Mouse (Mus musculus) cerebellum, adult 9-11 months (tissue): ENCODE results near the gene Coro7.
A peak's percentile ranks its signal among the peaks of the same experiment; 100 is the strongest.
"Not testable (repeated sequence)": the region's sequence is repeated elsewhere in the genome, so short reads cannot be mapped to it uniquely, and the experiment has no call there.

ENCODE experiments used
- DNase-seq: peaks from one replicate; pipeline ENCODE4 v3.0.0; 2022

The Coro7 gene

DNA sequence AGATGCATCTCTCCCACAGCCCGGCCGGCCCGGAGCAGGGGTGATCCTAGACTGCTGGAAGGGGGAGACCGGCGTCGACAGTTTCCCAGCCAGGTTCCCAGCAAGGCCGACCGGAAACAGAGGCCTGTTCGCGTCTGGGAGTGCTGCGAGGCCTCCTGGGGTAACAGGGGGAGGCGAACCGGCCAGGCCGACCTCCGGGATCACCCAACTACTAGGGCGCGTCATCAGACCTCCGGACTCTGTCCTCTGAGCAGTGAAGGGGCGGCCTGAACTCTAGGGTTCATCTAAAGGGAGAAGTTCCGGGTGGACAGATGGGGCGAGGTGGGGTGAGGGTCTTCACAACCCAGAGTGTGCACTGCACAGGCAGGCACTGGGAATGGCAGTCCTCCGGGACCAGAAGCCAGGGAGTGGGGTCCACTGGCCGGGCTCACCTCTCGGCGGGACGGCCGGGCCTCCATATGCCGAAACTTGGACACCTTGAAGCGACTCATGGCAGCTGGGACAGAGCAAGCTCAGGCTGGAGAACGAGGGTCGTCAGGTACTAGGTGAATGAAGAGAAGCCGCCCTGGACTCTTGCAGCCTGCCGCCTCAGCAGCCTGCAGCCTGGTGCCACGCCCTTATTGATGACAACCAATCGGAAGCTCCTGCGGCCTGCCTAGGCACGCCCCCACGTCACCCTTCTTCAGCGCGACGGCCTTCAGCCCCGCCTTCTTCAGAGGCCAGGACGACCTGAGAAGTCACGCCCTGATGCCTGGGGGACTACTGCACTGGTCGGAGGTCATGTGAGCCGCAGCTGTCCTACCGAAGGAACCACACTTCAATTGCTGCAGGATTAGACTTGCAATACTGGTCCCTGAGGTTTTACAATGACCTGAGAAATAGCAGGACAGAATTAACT lies at the start of gene Coro7:
Gene Coro7 (minus strand): TSS at position 657 of the 898 bp plus-strand sequence.
- peak; percentile 95 for DNase-seq

GRCm38 (mm10) chr16:4727963-4728362 lies 48.4 kb upstream of the Coro7 start:
- no peak for DNase-seq

DNA sequence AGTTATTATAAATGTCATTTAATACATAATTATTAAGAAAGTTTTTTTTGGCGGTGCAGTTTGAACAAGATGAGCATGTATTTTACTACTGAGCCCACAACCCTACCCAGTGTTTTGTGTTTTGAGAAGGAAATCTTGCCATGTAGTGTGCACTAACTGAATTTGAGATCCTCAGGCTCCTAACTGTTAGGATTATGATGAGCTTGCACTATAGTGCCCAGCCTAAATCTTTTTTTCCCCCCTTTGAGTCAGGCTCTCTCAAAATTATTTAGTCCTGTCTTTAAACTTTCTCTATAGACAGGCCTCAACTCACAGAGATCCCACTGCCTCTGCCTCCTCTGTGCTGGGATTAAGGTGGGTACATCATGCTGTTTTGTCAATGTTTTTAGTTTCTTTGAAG lies 47.9 kb upstream of the Coro7 start:
- no peak for DNase-seq

DNA sequence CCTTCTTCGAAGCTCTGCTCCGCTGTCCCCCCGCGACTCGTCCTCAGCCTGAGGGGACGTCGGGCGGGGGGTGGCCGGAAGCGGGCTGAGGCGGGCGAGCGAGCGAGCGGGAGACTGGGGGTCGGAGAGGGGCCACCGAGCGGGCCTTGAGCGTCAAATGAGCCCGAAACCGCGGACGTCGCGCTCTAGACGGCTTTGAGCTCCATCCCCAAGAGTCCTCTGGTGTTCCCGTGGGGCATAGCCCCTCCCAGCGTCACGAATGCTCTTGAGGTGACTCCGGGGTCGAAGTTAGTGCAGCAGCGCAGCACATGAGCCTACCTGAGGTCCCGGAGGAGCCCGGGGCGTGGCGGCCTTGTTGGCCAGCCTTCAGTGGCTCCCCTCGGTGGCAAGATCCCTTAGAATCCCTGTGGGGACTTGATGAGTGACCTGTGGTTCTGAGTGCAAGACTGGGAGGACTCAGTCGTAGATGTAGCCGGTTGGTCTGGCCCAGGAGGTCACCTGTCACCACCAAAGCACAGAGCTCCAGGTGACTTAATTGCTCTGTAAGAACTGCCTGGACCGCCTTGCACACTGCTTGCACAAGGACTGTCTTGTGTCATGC lies 47.1 kb upstream of the Coro7 start:
- DNase-seq: peak; percentile 70

DNA sequence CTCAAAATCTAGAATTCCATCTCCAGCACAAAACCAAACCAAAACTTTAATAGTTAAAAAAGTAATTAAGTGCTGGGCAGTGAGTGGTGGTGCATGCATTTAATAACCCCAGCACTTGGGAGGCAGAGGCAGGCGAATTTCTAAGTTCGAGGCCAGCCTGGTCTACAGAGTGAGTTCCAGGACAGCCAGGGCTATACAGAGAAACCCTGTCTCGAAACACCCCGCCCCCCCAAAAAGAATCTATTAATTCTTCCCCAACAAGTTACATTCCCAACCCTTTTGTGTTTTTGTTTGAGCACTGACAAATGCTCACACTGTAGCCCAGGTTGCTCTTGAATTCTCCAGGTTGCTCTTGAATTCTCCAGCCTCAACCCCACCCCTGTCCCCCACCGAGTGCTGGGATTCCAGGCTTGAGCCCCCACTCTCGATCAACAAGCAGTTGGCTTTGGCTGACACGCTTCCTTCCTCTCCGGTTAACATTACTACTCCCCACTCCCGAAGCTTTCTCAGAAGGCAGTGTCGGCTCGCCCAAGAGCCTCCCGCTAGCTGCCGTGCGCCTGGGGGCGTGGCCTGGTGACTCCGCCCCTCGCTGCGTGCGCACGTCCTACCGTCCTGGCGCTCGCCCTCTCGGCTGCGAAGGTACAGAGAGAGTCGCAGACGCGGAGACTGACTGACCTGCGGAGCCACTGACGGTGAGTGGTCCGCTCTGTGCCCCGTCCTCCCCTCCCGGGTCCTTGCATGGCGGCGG lies 46.4 kb upstream of the Coro7 start, which contains the start of gene Hmox2:
Gene Hmox2 (plus strand): TSS at position 582 of the 748 bp plus-strand sequence.
- DNase-seq: peak; percentile 95

- peak; percentile 24 for DNase-seq
These were observed 45.7 kb upstream of the Coro7 start for GRCm38 (mm10) chr16:4725266-4725665.

- no peak for DNase-seq
These were observed 43.3 kb upstream of the Coro7 start for GRCm38 (mm10) chr16:4722915-4723209.

- DNase-seq: no peak
These were observed 42.7 kb upstream of the Coro7 start for GRCm38 (mm10) chr16:4722128-4722914.

GRCm38 (mm10) chr16:4718753-4719518 lies 39.4 kb upstream of the Coro7 start, which contains the start of gene Nmral1:
Nmral1 (minus strand) TSS chr16:4719356.
- peak; percentile 86 for DNase-seq

DNA sequence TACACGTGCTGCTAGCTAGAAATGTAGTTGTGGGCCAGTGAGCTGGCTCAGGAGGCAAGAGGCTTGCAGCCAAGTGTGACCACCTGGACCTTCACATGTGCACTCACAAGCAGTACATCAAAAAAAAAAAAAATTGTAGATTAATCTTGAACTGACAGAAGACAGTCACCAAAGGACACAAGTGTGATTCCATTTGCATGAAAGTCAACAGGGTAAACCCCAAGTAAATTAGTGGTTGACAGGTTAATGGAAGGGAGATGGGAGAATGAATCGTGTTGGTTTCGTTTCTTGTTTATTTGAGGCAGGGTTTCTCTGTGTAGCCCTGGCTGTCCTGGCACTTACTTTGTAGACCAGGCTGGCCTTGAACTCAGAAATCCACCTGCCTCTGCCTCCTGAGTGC lies 38.3 kb upstream of the Coro7 start:
- no peak for DNase-seq

GRCm38 (mm10) chr16:4713861-4714710 lies 34.5 kb upstream of the Coro7 start:
- peak; percentile 84 for DNase-seq

DNA sequence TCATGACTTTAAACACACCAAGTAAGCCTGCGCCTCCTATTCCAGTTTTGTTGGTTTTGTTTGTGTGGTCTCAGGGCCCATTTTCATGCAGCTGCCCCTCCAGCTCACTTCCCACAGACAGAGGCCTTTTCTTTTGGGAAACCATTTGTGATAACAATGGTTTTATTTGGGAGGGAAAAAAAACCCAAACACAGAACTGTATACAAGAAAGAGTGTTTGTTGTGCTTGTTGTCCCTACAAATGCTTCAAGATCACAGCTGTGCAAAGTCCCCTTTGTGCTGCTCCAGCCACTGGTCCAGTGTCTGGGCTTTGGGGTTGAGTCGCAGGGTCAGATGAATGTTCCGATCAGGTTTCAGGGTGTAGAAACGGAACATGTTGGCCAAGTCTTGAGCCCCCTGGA lies 31.6 kb upstream of the Coro7 start:
- DNase-seq: no peak

DNA sequence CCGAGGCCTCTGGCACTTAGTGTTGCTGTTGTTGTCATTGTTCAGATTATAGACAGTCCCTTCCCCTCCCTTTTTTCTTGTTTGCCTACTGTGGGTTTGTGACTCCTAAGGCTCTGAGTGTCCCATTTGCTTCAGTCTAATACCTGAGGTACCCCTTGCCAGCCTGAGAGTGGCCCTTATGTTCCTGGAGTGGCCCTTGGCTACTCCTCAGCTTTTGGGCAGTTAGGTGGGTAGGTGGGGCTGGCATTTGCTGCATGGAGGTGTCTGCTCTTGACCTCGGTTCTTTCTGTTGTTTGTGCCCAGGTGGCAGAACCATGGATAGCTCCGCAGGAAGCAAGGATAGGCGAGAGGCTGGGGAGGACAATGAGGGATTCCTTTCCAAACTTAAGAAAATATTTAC lies 26.0 kb upstream of the Coro7 start:
- DNase-seq: no peak

DNA sequence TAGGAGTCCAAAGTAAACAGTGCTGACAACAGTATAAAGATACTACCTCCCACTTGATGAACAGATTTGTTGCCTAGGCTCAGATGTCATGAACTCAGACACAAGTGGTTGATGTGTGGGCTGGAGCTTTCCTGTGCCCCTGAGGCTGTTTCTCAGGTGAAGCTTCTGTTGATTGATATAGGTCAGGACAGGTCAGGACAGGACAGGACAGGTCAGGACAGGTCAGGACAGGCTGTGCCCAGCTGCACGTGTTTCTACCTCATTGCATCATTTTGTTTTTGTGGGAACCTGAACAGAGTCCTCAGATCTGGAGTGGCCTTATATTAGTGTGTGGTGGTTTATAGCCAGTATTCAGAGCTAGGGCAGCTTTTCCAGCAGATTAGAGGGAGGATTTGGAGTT lies 23.1 kb upstream of the Coro7 start:
- no peak for DNase-seq

- DNase-seq: no peak
These were observed 21.6 kb upstream of the Coro7 start for GRCm38 (mm10) chr16:4701211-4701610.

- DNase-seq: not testable (repeated sequence)
These were observed 9.8 kb upstream of the Coro7 start for GRCm38 (mm10) chr16:4689371-4689770.

DNA sequence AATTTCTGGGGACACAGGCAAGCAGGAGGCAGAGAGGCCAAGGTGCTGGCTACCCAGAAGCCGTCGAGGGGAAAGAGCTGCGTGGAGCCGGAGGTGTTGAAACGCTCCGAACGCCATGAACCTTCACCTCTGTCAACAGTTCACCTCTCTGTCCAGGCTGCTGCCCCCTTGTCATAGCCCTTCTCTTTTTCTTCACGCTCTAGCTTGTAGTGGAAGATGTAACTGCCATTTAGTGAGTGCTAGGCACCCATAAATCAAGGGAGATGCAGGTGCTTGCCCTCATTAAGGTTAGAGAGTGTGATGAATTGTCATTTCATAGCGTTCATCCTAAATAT lies 4.8 kb upstream of the Coro7 start:
- DNase-seq: no peak

DNA sequence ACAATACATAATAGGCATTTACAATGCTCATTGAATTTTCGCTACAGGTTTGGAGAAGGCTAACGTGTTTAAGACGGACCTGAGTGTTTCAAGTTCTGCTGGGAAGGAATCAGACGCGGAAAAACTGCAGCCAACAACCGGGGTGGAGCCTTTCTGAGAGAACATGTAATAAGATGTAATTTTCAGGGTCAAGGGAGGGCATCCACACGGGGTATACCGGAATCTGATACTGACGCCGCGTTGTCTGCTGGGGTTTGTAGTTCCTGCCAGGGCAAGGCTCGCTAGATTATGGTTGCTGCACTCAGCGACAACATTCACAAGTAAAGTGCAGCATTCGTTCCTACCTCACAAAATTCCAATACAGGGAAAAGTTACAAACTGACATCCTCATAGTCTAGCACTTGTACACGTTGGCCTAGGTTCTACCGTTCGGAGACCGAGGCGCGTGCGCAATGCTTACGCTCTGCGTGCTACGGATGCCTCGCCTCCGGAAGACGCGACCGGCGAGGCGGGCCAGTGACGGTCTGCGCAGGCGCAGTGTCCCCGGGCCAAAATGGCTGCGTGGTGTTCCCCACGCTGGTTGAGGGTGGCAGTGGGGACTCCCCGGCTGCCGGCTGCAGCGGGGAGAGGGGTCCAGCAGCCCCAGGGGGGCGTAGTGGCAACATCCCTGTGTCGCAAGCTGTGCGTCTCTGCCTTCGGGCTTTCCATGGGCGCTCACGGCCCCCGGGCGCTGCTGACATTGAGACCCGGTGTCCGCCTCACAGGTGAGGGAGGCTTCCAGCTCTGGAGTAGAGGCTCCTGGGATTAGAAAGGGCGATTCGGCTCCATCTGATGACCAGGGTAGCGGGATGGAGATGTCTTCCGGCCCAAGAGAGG lies 4.2 kb upstream of the Coro7 start:
- peak; percentile 96 for DNase-seq

GRCm38 (mm10) chr16:4683193-4683580 lies 3.6 kb upstream of the Coro7 start:
- no peak for DNase-seq

GRCm38 (mm10) chr16:4682628-4683179 lies 3.1 kb upstream of the Coro7 start:
- no peak for DNase-seq
